Mouse (Mus musculus) stomach, postnatal 0 days (tissue): ENCODE measurements around the gene Cobl.

Source experiments
- CTCF ChIP-seq: IDR thresholded peaks from 2 replicates; pipeline ENCODE4 v1.5.1; 2016; ENCODE audit warnings: antibody characterized with exemption, low read depth, mild to moderate bottlenecking, moderate library complexity
- EP300 ChIP-seq: optimal IDR thresholded peaks from 2 replicates; pipeline ENCODE3; 2016; ENCODE audit warnings: antibody characterized with exemption

- TF ChIP-seq CTCF (no peak), EP300 (no peak)
Observed at GRCm38 (mm10) chr11:12443614-12444013, 21.1 kb downstream of the Cobl start.
